Mouse (Mus musculus) thymus, postnatal 14 days (tissue): Measurements from ENCODE around the gene Rnf225.
"Not testable (repeated sequence)": the region's sequence is repeated elsewhere in the genome, so short reads cannot be mapped to it uniquely, and the experiment has no call there.

ENCODE experiments used
- DNase-seq: peaks from one replicate; pipeline ENCODE4 v3.0.0; 2021

Rnf225 gene

GRCm38 (mm10) chr7:12933615-12934140 lies 6.5 kb downstream of the Rnf225 start:
- no peak for DNase-seq

GRCm38 (mm10) chr7:12934808-12935207 lies 7.6 kb downstream of the Rnf225 start:
- DNase-seq, result no peak

- not testable (repeated sequence) for DNase-seq
These were observed 10.1 kb downstream of the Rnf225 start for GRCm38 (mm10) chr7:12937254-12937803.

- no peak for DNase-seq
These were observed 13.4 kb downstream of the Rnf225 start for GRCm38 (mm10) chr7:12940599-12940998.

- DNase-seq, result peak; percentile 66
These were observed 16.3 kb downstream of the Rnf225 start for GRCm38 (mm10) chr7:12943488-12943887.

GRCm38 (mm10) chr7:12949032-12949871 lies 22.0 kb downstream of the Rnf225 start:
- peak; percentile 93 for DNase-seq

GRCm38 (mm10) chr7:12949872-12950229 lies 22.6 kb downstream of the Rnf225 start:
- no peak for DNase-seq

- DNase-seq, result no peak
These were observed 27.7 kb downstream of the Rnf225 start for GRCm38 (mm10) chr7:12954896-12955295.

GRCm38 (mm10) chr7:12957511-12957910 lies 30.3 kb downstream of the Rnf225 start:
- DNase-seq, result no peak

GRCm38 (mm10) chr7:12958948-12959347 lies 31.7 kb downstream of the Rnf225 start:
- no peak for DNase-seq

- no peak for DNase-seq
These were observed 32.5 kb downstream of the Rnf225 start for GRCm38 (mm10) chr7:12959718-12960117.

- DNase-seq, result peak; percentile 79
These were observed 34.4 kb downstream of the Rnf225 start for GRCm38 (mm10) chr7:12961511-12962141.

- peak; percentile 91 for DNase-seq
These were observed 38.5 kb downstream of the Rnf225 start, which contains the start of gene Zfp324 for GRCm38 (mm10) chr7:12965678-12966091. Gene Zfp324, plus strand, starts transcription at chr7:12965838.

GRCm38 (mm10) chr7:12966104-12966845 lies 39.1 kb downstream of the Rnf225 start:
- DNase-seq, result peak; percentile 79

- no peak for DNase-seq
These were observed 43.7 kb downstream of the Rnf225 start for GRCm38 (mm10) chr7:12970906-12971305.

GRCm38 (mm10) chr7:12977682-12978389 lies 50.6 kb downstream of the Rnf225 start, which contains the start of gene Zfp446:
Gene Zfp446, plus strand, starts transcription at chr7:12977848.
- peak; percentile 98 for DNase-seq

GRCm38 (mm10) chr7:12978931-12979722 lies 51.9 kb downstream of the Rnf225 start:
- peak; percentile 34 for DNase-seq

- no peak for DNase-seq
These were observed 52.6 kb downstream of the Rnf225 start for GRCm38 (mm10) chr7:12979776-12980175.

GRCm38 (mm10) chr7:12980291-12980690 lies 53.1 kb downstream of the Rnf225 start:
- DNase-seq, result no peak
